Mouse (Mus musculus) midbrain, embryonic 10.5 days (tissue): ENCODE data around the gene Opa3. TPM values are rescaled to one million over a fixed set of nuclear protein-coding genes. Genes with fewer than 3 reads are reported as not detected.
A peak's percentile ranks its signal among the peaks of the same experiment; 100 is the strongest.

ENCODE experiments used
- DNase-seq: peaks from one replicate; pipeline ENCODE4 v3.0.0-alpha.2; 2017; ENCODE audit warnings: low spot score
- H3K27ac ChIP-seq: fragments of 300-500 bp; sonication (generic); replicated peaks from 2 replicates; pipeline ENCODE4 v1.5.1; 2016; ENCODE audit warnings: mild to moderate bottlenecking
- H3K27me3 ChIP-seq: fragments of 300-500 bp; sonication (generic); 2 replicates; pipeline ENCODE4 v1.6.1; 2016; ENCODE audit warnings: low read depth, mild to moderate bottlenecking; ENCODE audit not compliant: poor library complexity, severe bottlenecking
- H3K36me3 ChIP-seq: fragments of 300-500 bp; sonication (generic); 2 replicates; pipeline ENCODE4 v1.6.1; 2016; ENCODE audit warnings: mild to moderate bottlenecking, moderate library complexity
- H3K4me1 ChIP-seq: fragments of 300-500 bp; sonication (generic); 2 replicates; pipeline ENCODE4 v1.6.1; 2016
- H3K4me3 ChIP-seq: fragments of 300-500 bp; sonication (generic); 2 replicates; pipeline ENCODE4 v1.5.1; 2016; ENCODE audit warnings: mild to moderate bottlenecking, moderate library complexity
- H3K9me3 ChIP-seq: fragments of 300-500 bp; sonication (generic); replicated peaks from 2 replicates; pipeline ENCODE4 v1.6.1; 2016; ENCODE audit warnings: mild to moderate bottlenecking
- WGBS: fragments of 180-500 bp; shearing (Covaris S2); methylation state at CpG from one replicate; pipeline ENCODE4 v1.1.7; 2016; 5-methylcytosine and 5-hydroxymethylcytosine counted together
- polyA plus RNA-seq: library from polyadenylated mRNA; unstranded; fragments of >200 nt; fragmentation: Nextera tagmentation; extraction: Ambion mirVana; gene quantifications from 2 replicates; pipeline ENCODE4 v1.2.1, GENCODE M21; 2016

Gene Opa3
- polyA plus RNA-seq, 1 experiment from 2014 or later: 51.0 TPM

- no peak overlapping the region for H3K4me3 ChIP-seq
- WGBS: 93% methylated on average over 16 of the region's 16 CpGs
These were observed 5.9 kb upstream of the Opa3 start for GRCm38 (mm10) chr7:19222189-19222588.

GRCm38 (mm10) chr7:19222875-19223274 lies 5.3 kb upstream of the Opa3 start:
- DNase-seq: no peak
- H3K27me3 ChIP-seq: no peaks in the 10 kb centered on the region
- H3K9me3 ChIP-seq: no peaks in the 10 kb centered on the region
- 94% methylated on average over 14 of the region's 14 CpGs for WGBS
- no peak overlapping the region for H3K4me3 ChIP-seq
- peaks cover 32% of the 10 kb centered on the region for H3K36me3 ChIP-seq
- no peak overlapping the region for H3K27ac ChIP-seq
- H3K4me1 ChIP-seq: peaks cover 15% of the 10 kb centered on the region

More at GRCm38 (mm10) chr7:19222189-19222588, 5.9 kb upstream of the Opa3 start:
- no peaks in the 10 kb centered on the region for H3K27me3 ChIP-seq
- no peak overlapping the region for H3K27ac ChIP-seq
- DNase-seq: no peak
- peaks cover 15% of the 10 kb centered on the region for H3K4me1 ChIP-seq
- H3K9me3 ChIP-seq: no peaks in the 10 kb centered on the region
- peaks cover 32% of the 10 kb centered on the region for H3K36me3 ChIP-seq

GRCm38 (mm10) chr7:19224933-19225332 lies 3.2 kb upstream of the Opa3 start:
- 90% methylated on average over 4 of the region's 4 CpGs for WGBS
- Histone ChIP-seq H3K4me1 (peaks cover 20% of the 10 kb centered on the region), H3K27me3 (no peaks in the 10 kb centered on the region), H3K27ac (no peak overlapping the region), H3K9me3 (no peaks in the 10 kb centered on the region), H3K4me3 (no peak overlapping the region), H3K36me3 (peaks cover 32% of the 10 kb centered on the region)
- DNase-seq: no peak

GRCm38 (mm10) chr7:19226817-19227797 lies 1.0 kb upstream of the Opa3 start:
- peak; percentile 47 for DNase-seq
- peaks cover 48% of the 10 kb centered on the region for H3K36me3 ChIP-seq
- peaks cover 26% of the 10 kb centered on the region for H3K4me1 ChIP-seq
- no peaks in the 10 kb centered on the region for H3K9me3 ChIP-seq
- H3K4me3 ChIP-seq: peak overlapping the region; percentile 66
- no peaks in the 10 kb centered on the region for H3K27me3 ChIP-seq
- H3K27ac ChIP-seq: peak overlapping the region; percentile 97
- 19% methylated on average over 20 of the region's 20 CpGs for WGBS

GRCm38 (mm10) chr7:19228793-19229148 lies 637 bp downstream of the Opa3 start:
- under 1% methylated on average over 14 of the region's 14 CpGs for WGBS
- H3K36me3 ChIP-seq: peaks cover 52% of the 10 kb centered on the region
- H3K4me1 ChIP-seq: peaks cover 26% of the 10 kb centered on the region
- DNase-seq: no peak
- H3K27ac ChIP-seq: peak overlapping the region; percentile 97
- H3K27me3 ChIP-seq: no peaks in the 10 kb centered on the region
- no peaks in the 10 kb centered on the region for H3K9me3 ChIP-seq
- H3K4me3 ChIP-seq: peak overlapping the region; percentile 66

- Histone ChIP-seq H3K36me3 (peaks cover 55% of the 10 kb centered on the region), H3K9me3 (no peaks in the 10 kb centered on the region), H3K27ac (peak overlapping the region; percentile 97), H3K27me3 (no peaks in the 10 kb centered on the region), H3K4me3 (peak overlapping the region; percentile 66), H3K4me1 (peaks cover 26% of the 10 kb centered on the region)
- 54% methylated on average over 5 of the region's 5 CpGs for WGBS
- no peak for DNase-seq
These were observed 1.3 kb downstream of the Opa3 start for GRCm38 (mm10) chr7:19229404-19229803.

GRCm38 (mm10) chr7:19230041-19230580 lies 2.0 kb downstream of the Opa3 start:
- Histone ChIP-seq H3K27me3 (no peaks in the 10 kb centered on the region), H3K4me3 (peak overlapping the region; percentile 66; the same call in 1 of the 2 replicates), H3K36me3 (peaks cover 51% of the 10 kb centered on the region), H3K27ac (no peak overlapping the region), H3K4me1 (peaks cover 26% of the 10 kb centered on the region), H3K9me3 (no peaks in the 10 kb centered on the region)
- DNase-seq: no peak
- WGBS: 92% methylated on average over 2 of the region's 2 CpGs

GRCm38 (mm10) chr7:19230899-19231298 lies 2.8 kb downstream of the Opa3 start:
- peaks cover 26% of the 10 kb centered on the region for H3K4me1 ChIP-seq
- H3K36me3 ChIP-seq: peaks cover 43% of the 10 kb centered on the region
- DNase-seq: no peak
- H3K27me3 ChIP-seq: no peaks in the 10 kb centered on the region
- no peaks in the 10 kb centered on the region for H3K9me3 ChIP-seq
- H3K27ac ChIP-seq: no peak overlapping the region
- WGBS: 95% methylated on average over 5 of the region's 5 CpGs
- H3K4me3 ChIP-seq: no peak overlapping the region

- WGBS: 92% methylated on average over 3 of the region's 3 CpGs
- no peak overlapping the region for H3K4me3 ChIP-seq
- no peak for DNase-seq
- no peak overlapping the region for H3K27ac ChIP-seq
- H3K36me3 ChIP-seq: peaks cover 41% of the 10 kb centered on the region
- no peaks in the 10 kb centered on the region for H3K9me3 ChIP-seq
- no peaks in the 10 kb centered on the region for H3K27me3 ChIP-seq
- peaks cover 22% of the 10 kb centered on the region for H3K4me1 ChIP-seq
These were observed 3.7 kb downstream of the Opa3 start for GRCm38 (mm10) chr7:19231849-19232248.

GRCm38 (mm10) chr7:19234652-19235051 lies 6.5 kb downstream of the Opa3 start:
- no peak for DNase-seq
- H3K27ac ChIP-seq: no peak overlapping the region
- 85% methylated on average over 5 of the region's 5 CpGs for WGBS
- peaks cover 41% of the 10 kb centered on the region for H3K36me3 ChIP-seq
- H3K27me3 ChIP-seq: no peaks in the 10 kb centered on the region
- H3K4me3 ChIP-seq: no peak overlapping the region
- no peaks in the 10 kb centered on the region for H3K9me3 ChIP-seq
- H3K4me1 ChIP-seq: peaks cover 14% of the 10 kb centered on the region

- no peaks in the 10 kb centered on the region for H3K27me3 ChIP-seq
- H3K27ac ChIP-seq: no peak overlapping the region
- peaks cover 39% of the 10 kb centered on the region for H3K36me3 ChIP-seq
- no peaks in the 10 kb centered on the region for H3K9me3 ChIP-seq
- 90% methylated on average over 2 of the region's 2 CpGs for WGBS
- H3K4me1 ChIP-seq: peaks cover 13% of the 10 kb centered on the region
- DNase-seq: no peak
- H3K4me3 ChIP-seq: no peak overlapping the region
These were observed 7.0 kb downstream of the Opa3 start for GRCm38 (mm10) chr7:19235092-19235671.

- Histone ChIP-seq H3K36me3 (peaks cover 36% of the 10 kb centered on the region), H3K27ac (no peak overlapping the region), H3K27me3 (no peaks in the 10 kb centered on the region), H3K4me1 (peaks cover 10% of the 10 kb centered on the region; the same call in 1 of the 2 replicates), H3K9me3 (no peaks in the 10 kb centered on the region), H3K4me3 (no peak overlapping the region)
- 70% methylated on average over 2 of the region's 2 CpGs for WGBS
- DNase-seq: no peak
These were observed 8.3 kb downstream of the Opa3 start for GRCm38 (mm10) chr7:19236411-19236810.

GRCm38 (mm10) chr7:19238344-19238743 lies 10.2 kb downstream of the Opa3 start:
- Histone ChIP-seq H3K4me1 (peaks cover 10% of the 10 kb centered on the region; the same call in 1 of the 2 replicates), H3K27me3 (no peaks in the 10 kb centered on the region), H3K27ac (no peak overlapping the region), H3K4me3 (no peak overlapping the region), H3K36me3 (peaks cover 19% of the 10 kb centered on the region), H3K9me3 (no peaks in the 10 kb centered on the region)
- no peak for DNase-seq
- WGBS: 96% methylated on average over 4 of the region's 4 CpGs
